Mouse (Mus musculus) stomach, postnatal 0 days (tissue): ENCODE results near the gene Naaa.

Experiments
- CTCF ChIP-seq: IDR thresholded peaks from 2 replicates; pipeline ENCODE4 v1.5.1; 2016; ENCODE audit warnings: antibody characterized with exemption, low read depth, mild to moderate bottlenecking, moderate library complexity
- EP300 ChIP-seq: optimal IDR thresholded peaks from 2 replicates; pipeline ENCODE3; 2016; ENCODE audit warnings: antibody characterized with exemption

DNA sequence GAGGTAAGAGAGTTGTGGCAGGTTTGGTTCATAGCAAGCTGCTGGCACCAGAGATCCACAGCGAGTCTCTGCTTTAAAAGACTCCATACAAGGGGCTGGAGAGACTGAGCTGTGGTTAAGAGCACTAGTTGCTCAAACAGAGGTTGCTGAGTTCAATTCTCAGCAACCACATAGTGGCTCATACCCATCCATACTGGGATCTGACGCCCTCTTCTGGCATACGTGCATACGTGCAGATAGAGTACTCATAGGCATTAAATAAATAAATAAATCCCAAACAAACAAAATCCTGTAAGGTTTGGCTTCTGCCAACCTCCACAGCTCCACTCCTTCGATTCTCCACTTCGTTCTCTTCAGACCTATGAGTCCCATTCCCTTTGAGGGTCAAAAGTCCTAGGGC, 25.9 kb downstream of the Naaa start:
- TF ChIP-seq CTCF (no peak), EP300 (no peak)
